Mouse (Mus musculus) kidney, adult 18-20 months (tissue): Measurements from ENCODE around the gene Eef1g.
"Not testable (repeated sequence)": the region's sequence is repeated elsewhere in the genome, so short reads cannot be mapped to it uniquely, and the experiment has no call there.

Experiments used
- DNase-seq: peaks from one replicate; pipeline ENCODE4 v3.0.0; 2021

Gene Eef1g

GRCm38 (mm10) chr19:8988346-8989065, 21.7 kb downstream of the Eef1g start:
- no peak for DNase-seq

GRCm38 (mm10) chr19:8989066-8989566, 22.3 kb downstream of the Eef1g start, which contains the start of gene Ahnak:
Gene Ahnak, plus strand, starts transcription at chr19:8989284.
- peak; percentile 80 for DNase-seq

- peak; percentile 83 for DNase-seq
Measured at GRCm38 (mm10) chr19:8989567-8990431, 23.0 kb downstream of the Eef1g start.

DNA sequence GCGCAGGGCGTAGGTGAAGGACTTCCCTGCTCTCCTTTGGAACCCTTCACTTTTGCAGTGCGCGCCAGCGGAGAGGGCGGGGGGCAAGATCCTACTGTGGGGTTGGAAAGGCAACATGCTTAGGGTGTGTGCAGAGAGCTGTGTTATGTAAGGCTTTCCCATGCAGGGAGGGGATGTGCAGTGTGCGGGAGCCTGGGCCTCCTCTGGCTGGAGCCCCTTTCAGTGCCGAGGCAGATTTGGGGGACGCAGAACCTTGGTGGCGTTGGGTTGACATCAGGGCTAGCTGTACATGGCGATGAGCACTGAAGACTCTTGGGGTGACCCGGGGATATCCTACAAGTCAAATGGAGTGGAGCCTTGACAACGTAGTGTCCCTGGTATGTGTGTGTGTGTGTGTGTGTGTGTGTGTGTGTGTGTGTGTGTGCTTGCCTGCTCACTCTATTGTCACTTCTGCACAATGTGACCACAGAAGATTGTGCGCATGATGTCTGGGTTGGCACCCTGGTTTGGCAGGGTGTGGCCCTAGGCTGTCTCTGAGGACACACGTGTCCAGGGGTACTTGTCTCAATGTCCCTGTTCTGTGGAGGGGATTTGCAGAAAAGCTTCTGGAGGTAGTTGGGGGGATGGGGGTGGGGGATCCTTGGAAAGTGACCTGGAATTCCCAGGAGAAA, 23.7 kb downstream of the Eef1g start:
- no peak for DNase-seq

GRCm38 (mm10) chr19:8991245-8991870, 24.5 kb downstream of the Eef1g start:
- DNase-seq, result peak; percentile 29

DNA sequence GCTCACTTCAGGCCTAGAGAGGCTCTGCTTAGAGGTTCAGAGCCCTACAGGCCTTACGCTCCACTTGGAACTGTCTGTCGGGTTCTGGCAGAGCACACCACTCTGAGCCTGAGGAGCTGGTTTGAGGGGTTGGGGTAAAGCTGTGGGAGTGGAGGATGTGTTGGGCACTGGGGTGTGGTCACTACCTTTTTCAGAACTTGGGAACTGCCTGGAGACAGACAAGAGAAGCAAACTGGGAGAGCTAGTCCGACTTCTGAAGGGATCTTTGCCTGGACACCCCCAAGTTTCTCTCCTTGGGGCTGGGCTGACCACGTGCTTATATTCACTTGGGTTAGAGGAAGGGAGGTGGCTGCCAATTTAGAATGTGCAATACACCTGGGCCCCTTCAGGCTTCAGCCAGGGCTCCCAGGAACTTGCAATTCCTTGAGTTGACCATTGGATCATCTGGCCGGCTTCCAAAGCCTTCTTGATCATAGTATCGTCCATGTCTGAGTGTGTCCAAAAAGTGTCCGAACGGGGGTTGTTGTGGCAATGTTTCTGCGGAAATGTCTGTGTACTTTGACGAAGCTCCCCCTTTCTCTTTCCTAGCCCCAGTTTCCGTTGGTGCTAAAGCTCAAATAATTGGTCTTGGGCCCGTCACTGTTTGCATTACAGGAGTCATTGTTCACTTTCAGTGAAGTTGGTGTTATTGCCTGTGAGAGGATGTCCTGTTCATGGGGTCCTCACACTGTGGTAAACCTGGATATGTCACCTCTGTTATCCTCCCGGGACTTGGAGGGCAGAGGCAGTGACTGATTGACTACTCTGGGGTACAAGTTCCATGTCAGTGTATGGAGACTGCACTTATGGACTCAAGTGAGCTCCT, 25.3 kb downstream of the Eef1g start:
- peak; percentile 63 for DNase-seq

GRCm38 (mm10) chr19:8992769-8993624, 26.2 kb downstream of the Eef1g start:
- DNase-seq, result peak; percentile 85

- DNase-seq, result no peak
Measured at GRCm38 (mm10) chr19:8993625-8993912, 26.7 kb downstream of the Eef1g start.

DNA sequence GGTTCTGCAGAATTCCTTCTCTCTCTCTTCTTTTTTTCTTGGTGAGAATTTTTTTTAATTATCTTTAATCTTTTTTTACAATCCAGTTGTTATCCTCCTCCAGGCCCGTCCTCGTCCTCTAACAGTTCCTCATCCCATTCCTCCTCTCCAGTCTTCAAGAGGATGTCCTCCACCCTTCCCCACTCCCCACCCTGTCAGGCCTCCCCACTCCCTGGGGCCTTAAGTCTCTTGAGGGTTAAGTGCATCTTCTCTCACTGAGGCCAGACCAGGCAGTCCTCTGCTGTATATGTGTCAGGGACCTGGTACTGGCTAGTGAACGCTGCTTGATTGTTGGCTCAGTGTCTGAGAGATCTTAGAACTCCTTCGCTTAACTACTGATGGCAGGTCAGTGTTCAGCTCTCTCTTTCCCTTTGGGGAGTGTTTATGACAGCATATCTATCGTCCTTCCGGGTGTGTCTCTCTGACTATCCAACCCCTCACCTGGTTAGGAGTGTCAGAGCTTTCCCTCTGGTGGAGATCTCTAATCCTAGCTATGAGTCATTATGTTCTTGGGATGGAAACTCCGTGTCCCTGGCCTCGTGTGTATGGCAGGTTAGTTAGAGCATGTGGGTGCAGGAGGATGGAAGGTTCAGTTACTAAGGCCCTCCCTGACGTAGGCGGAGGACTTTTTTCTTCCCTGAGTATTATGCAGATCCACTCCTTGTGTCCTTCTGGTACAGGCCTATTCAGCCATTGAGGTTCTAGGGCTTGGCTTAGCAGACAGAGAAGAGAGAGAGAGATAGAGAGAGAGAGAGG, 28.2 kb downstream of the Eef1g start:
- DNase-seq, result no peak

- DNase-seq, result no peak
Measured at GRCm38 (mm10) chr19:8996601-8997000, 29.8 kb downstream of the Eef1g start.

- peak; percentile 70 for DNase-seq
Measured at GRCm38 (mm10) chr19:8997546-8997945, 30.7 kb downstream of the Eef1g start.

DNA sequence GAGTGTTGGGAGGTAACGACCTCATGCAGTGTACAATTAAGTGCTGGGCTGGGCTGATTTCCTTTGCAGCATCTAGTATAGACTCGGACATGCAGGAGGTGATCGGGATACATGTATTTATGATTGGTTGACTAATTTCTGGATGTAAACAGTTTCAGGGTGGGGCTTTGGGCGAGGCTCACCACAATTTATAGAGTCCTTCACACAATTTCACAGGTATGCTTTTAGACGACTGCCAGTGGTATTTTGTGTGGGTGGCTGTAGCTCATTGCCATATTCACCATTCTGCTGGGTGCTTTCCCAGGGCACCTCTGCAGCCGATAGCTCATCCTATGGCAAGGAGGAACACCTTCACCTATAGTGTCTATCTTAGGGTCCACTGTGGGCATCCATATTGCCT, 31.7 kb downstream of the Eef1g start:
- no peak for DNase-seq

- no peak for DNase-seq
Measured at GRCm38 (mm10) chr19:8999223-8999622, 32.4 kb downstream of the Eef1g start.

DNA sequence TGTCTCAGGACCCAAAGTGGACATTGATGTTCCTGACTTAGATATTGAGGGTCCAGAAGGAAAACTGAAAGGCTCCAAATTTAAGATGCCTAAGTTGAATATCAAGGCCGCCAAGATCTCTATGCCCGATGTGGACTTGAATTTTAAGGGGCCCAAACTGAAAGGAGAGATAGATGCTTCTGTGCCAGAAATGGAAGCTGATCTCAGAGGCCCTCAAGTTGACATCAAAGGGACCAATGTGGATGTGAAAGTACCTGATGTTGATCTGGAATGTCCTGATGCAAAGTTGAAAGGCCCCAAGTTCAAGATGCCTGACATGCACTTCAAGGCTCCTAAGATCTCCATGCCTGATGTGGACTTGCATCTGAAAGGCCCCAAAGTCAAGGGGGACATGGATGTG, 40.1 kb downstream of the Eef1g start:
- DNase-seq, result not testable (repeated sequence)

DNA sequence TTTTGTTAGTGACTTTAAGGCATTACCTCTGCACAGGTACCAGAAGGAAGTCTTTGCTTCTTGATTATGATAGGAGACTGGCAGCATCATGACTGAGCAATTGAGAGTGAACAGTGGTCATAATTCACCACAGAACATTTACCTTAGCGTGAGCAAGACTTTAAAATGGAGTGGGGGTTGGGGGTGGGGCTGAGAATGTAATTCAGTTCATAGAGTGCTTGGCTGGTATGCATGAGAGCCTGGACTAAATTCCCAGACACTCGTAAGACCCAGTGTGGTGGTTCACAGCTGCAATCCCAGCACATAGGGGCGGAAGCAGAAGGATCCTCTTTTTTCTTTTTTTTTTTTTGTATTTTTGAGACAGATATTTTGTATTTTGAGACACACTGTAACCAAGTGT, 52.5 kb downstream of the Eef1g start:
- no peak for DNase-seq

DNA sequence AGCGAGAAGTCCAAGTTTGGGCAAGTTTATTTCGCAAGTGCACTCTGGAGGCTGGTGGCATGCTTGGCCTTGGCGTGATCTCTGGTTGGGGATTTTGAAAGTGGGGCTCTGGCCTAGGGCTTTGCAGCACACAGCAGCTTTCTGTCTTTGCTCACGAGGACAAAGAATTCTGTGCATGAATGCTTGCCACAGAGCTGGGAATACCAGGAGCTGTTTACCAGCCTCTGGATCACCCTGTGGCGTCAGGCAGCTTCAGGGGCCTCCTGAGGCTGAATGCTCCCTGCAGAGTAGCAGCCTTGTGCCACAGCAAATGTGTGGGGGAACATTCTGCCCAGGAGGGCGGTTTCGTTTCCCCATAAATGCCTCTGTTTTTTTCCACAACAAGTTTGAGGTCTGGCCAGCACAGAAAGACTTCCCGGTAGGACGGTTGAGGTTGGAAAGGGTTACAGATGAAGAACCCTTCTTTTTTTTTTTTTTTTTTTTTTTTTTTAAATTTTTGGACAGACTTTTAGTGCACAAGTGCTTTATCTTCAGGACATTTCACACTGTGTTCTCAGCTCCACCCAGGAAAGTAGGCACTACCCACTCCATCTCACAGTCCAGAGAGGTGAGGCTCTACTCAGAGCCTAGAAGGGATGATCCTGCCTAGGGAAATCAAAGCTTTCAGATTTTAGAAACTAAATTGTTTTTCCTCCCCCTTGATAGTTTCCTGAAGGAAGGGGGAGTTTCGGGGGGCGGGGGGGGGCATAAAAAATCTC, 56.4 kb downstream of the Eef1g start:
- DNase-seq, result peak; percentile 36

- no peak for DNase-seq
Measured at GRCm38 (mm10) chr19:9025562-9026257, 58.9 kb downstream of the Eef1g start.

DNA sequence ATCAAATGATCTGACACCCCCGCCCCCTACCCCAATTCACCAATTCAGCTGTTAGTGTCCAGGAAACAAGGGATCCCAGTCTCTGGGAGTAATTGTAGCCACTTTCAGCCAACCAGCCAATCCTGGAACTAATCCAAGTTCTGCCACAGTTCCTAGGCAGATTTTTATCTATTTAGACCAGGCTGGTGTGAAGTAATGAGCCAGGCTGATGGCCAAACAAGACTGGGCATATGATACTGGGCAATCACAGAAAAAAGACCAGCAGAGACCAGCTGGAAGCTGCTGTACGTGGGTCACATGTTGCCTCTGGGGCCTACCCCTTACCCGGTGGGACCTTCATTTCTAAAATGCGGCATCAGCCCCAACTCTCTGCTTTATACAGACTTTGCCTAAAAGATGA, 59.8 kb downstream of the Eef1g start:
- DNase-seq, result no peak

DNA sequence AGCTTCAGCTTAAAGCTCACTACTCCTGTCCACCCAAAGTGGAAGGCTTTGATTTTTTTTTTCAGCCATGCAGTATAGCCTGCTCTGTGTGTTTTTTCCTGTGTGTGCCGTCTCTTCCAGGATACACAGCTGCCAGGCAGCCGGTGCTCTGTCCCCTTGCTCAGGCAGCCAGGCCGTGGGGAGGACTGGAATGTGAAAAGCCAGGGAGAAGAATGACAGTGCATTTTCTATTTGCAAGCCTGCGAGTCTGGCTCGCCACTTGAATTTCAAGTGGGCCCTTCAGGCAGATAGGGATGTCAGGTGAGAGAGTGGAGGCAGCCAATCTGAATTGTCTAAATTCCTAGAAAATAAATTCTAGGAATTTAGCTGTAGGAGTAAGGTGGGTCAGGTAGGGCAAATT, 61.0 kb downstream of the Eef1g start:
- no peak for DNase-seq
